Mouse (Mus musculus): ENCODE measurements at regions not wholly inside any gene's neighbourhood (a gene's known extent, or its start where the extent isn't known, plus 50 kb on each side); places are given as distances from the start of the nearest gene placed in this dataset.

GRCm38 (mm10) chr1:120930141-120930540 lies 327.9 kb downstream of the En1 start:
- H3K36me3 ChIP-seq (replicated peaks; ENCODE audit: insufficient read depth, low read length) = no peaks in the 10 kb centered on the region
- no peak for TF ChIP-seq EP300 (IDR thresholded peaks at IDR 0.05; ENCODE audit: low read depth)
- no peak for TF ChIP-seq CTCF (IDR thresholded peaks at IDR 0.05; ENCODE audit: low read depth)
- 75% methylated on average over 7 of the region's 7 CpGs for WGBS (ENCODE audit: insufficient replicate concordance)
- no peak overlapping the region for H3K4me2 ChIP-seq (ENCODE audit: low read depth, low read length)
- DNase-seq = no peak
- H3K4me1 ChIP-seq (ENCODE audit: insufficient read depth) = no peaks in the 10 kb centered on the region
- no peak for ATAC-seq
- H3K27ac ChIP-seq (ENCODE audit: low read depth) = no peak overlapping the region
- no peaks in the 10 kb centered on the region for H3K27me3 ChIP-seq (ENCODE audit: insufficient read depth, low read length)
- no peak overlapping the region for H3K9ac ChIP-seq (replicated peaks)
- no peak overlapping the region for H3K4me3 ChIP-seq (ENCODE audit: low read depth, low read length)
- H3K9me3 ChIP-seq (ENCODE audit: low read length) = no peaks in the 10 kb centered on the region

GRCm38 (mm10) chr1:120935321-120935720 lies 333.1 kb downstream of the En1 start:
- no peak for DNase-seq

GRCm38 (mm10) chr1:120943711-120944110 lies 341.5 kb downstream of the En1 start:
- WGBS (ENCODE audit: insufficient replicate concordance) = 59% methylated on average over 4 of the region's 4 CpGs
- Histone ChIP-seq H3K9me3 (ENCODE audit: low read length) (no peaks in the 10 kb centered on the region), H3K27ac (ENCODE audit: low read depth) (no peak overlapping the region), H3K4me2 (ENCODE audit: low read depth, low read length) (no peak overlapping the region), H3K9ac (replicated peaks) (no peak overlapping the region), H3K4me3 (ENCODE audit: low read depth, low read length) (no peak overlapping the region), H3K4me1 (ENCODE audit: insufficient read depth) (no peaks in the 10 kb centered on the region), H3K27me3 (ENCODE audit: insufficient read depth, low read length) (no peaks in the 10 kb centered on the region), H3K36me3 (replicated peaks; ENCODE audit: insufficient read depth, low read length) (no peaks in the 10 kb centered on the region)
- TF ChIP-seq CTCF (IDR thresholded peaks at IDR 0.05; ENCODE audit: low read depth) (no peak), EP300 (IDR thresholded peaks at IDR 0.05; ENCODE audit: low read depth) (no peak)
- ATAC-seq = no peak
- DNase-seq = no peak

More at GRCm38 (mm10) chr1:120935321-120935720, 333.1 kb downstream of the En1 start:
- no peak overlapping the region for H3K9ac ChIP-seq (replicated peaks)
- ATAC-seq = no peak
- H3K4me3 ChIP-seq (ENCODE audit: low read depth, low read length) = no peak overlapping the region
- no peaks in the 10 kb centered on the region for H3K4me1 ChIP-seq (ENCODE audit: insufficient read depth)
- no peak for TF ChIP-seq EP300 (IDR thresholded peaks at IDR 0.05; ENCODE audit: low read depth)
- no peak for TF ChIP-seq CTCF (IDR thresholded peaks at IDR 0.05; ENCODE audit: low read depth)
- no peak overlapping the region for H3K27ac ChIP-seq (ENCODE audit: low read depth)
- no peaks in the 10 kb centered on the region for H3K36me3 ChIP-seq (replicated peaks; ENCODE audit: insufficient read depth, low read length)
- no peaks in the 10 kb centered on the region for H3K27me3 ChIP-seq (ENCODE audit: insufficient read depth, low read length)
- H3K4me2 ChIP-seq (ENCODE audit: low read depth, low read length) = no peak overlapping the region
- 75% methylated on average over 3 of the region's 3 CpGs for WGBS (ENCODE audit: insufficient replicate concordance)
- H3K9me3 ChIP-seq (ENCODE audit: low read length) = no peaks in the 10 kb centered on the region

GRCm38 (mm10) chr1:120946349-120946748 lies 344.1 kb downstream of the En1 start:
- H3K4me2 ChIP-seq (ENCODE audit: low read depth, low read length) = no peak overlapping the region
- no peak overlapping the region for H3K4me3 ChIP-seq (ENCODE audit: low read depth, low read length)
- H3K27ac ChIP-seq (ENCODE audit: low read depth) = no peak overlapping the region
- ATAC-seq = no peak
- no peaks in the 10 kb centered on the region for H3K36me3 ChIP-seq (replicated peaks; ENCODE audit: insufficient read depth, low read length)
- no peaks in the 10 kb centered on the region for H3K4me1 ChIP-seq (ENCODE audit: insufficient read depth)
- WGBS (ENCODE audit: insufficient replicate concordance) = 64% methylated on average over 4 of the region's 4 CpGs
- DNase-seq = no peak
- H3K9ac ChIP-seq (replicated peaks) = no peak overlapping the region
- H3K9me3 ChIP-seq (ENCODE audit: low read length) = no peaks in the 10 kb centered on the region
- no peaks in the 10 kb centered on the region for H3K27me3 ChIP-seq (ENCODE audit: insufficient read depth, low read length)
- no peak for TF ChIP-seq EP300 (IDR thresholded peaks at IDR 0.05; ENCODE audit: low read depth)
- TF ChIP-seq CTCF (IDR thresholded peaks at IDR 0.05; ENCODE audit: low read depth) = no peak

GRCm38 (mm10) chr1:120961235-120961634 lies 359.0 kb downstream of the En1 start:
- Histone ChIP-seq H3K9me3 (ENCODE audit: low read length) (no peaks in the 10 kb centered on the region), H3K27ac (ENCODE audit: low read depth) (no peak overlapping the region), H3K4me3 (ENCODE audit: low read depth, low read length) (no peak overlapping the region), H3K27me3 (ENCODE audit: insufficient read depth, low read length) (no peaks in the 10 kb centered on the region), H3K4me1 (ENCODE audit: insufficient read depth) (no peaks in the 10 kb centered on the region), H3K36me3 (replicated peaks; ENCODE audit: insufficient read depth, low read length) (no peaks in the 10 kb centered on the region), H3K9ac (replicated peaks) (no peak overlapping the region), H3K4me2 (ENCODE audit: low read depth, low read length) (no peak overlapping the region)
- TF ChIP-seq EP300 (IDR thresholded peaks at IDR 0.05; ENCODE audit: low read depth) (no peak), CTCF (IDR thresholded peaks at IDR 0.05; ENCODE audit: low read depth) (no peak)
- ATAC-seq (no peak), DNase-seq (no peak)
- WGBS (ENCODE audit: insufficient replicate concordance) = 48% methylated on average over 1 of the region's 1 CpGs

GRCm38 (mm10) chr1:120961984-120962383 lies 359.8 kb downstream of the En1 start:
- no peak for TF ChIP-seq EP300 (IDR thresholded peaks at IDR 0.05; ENCODE audit: low read depth)
- no peak for TF ChIP-seq CTCF (IDR thresholded peaks at IDR 0.05; ENCODE audit: low read depth)
- no peak overlapping the region for H3K9ac ChIP-seq (replicated peaks)
- H3K4me3 ChIP-seq (ENCODE audit: low read depth, low read length) = no peak overlapping the region
- H3K27me3 ChIP-seq (ENCODE audit: insufficient read depth, low read length) = no peaks in the 10 kb centered on the region
- H3K4me2 ChIP-seq (ENCODE audit: low read depth, low read length) = no peak overlapping the region
- no peak for ATAC-seq
- no peak overlapping the region for H3K27ac ChIP-seq (ENCODE audit: low read depth)
- H3K36me3 ChIP-seq (replicated peaks; ENCODE audit: insufficient read depth, low read length) = no peaks in the 10 kb centered on the region
- H3K4me1 ChIP-seq (ENCODE audit: insufficient read depth) = no peaks in the 10 kb centered on the region
- H3K9me3 ChIP-seq (ENCODE audit: low read length) = no peaks in the 10 kb centered on the region
- no peak for DNase-seq
- WGBS (ENCODE audit: insufficient replicate concordance) = 22% methylated on average over 8 of the region's 8 CpGs
